Mouse (Mus musculus) thymus, adult 2 months (tissue): Measurements from ENCODE around the gene Cbx6. TPM values are rescaled to one million over a fixed set of nuclear protein-coding genes. Genes with fewer than 3 reads are reported as not detected.

ENCODE experiments used
- DNase-seq: peaks from one replicate; pipeline ENCODE4 v3.0.0; 2021
- H3K27ac ChIP-seq: fragments of 200-500 bp; 2 replicates; pipeline ENCODE4 v1.5.1; 2012; ENCODE audit warnings: low read length, control low read depth; ENCODE audit not compliant: control insufficient read depth, insufficient read depth
- H3K27me3 ChIP-seq: fragments of 200-500 bp; 2 replicates; pipeline ENCODE4 v1.6.1; 2012; ENCODE audit warnings: mild to moderate bottlenecking, low read length, moderate library complexity, mixed read lengths; ENCODE audit not compliant: control insufficient read depth, insufficient read depth
- H3K36me3 ChIP-seq: fragments of 200-500 bp; 2 replicates; pipeline ENCODE4 v1.6.1; 2012; ENCODE audit warnings: mild to moderate bottlenecking, low read length, moderate library complexity; ENCODE audit not compliant: control insufficient read depth, insufficient read depth
- H3K4me1 ChIP-seq: fragments of 200-500 bp; replicated peaks from 2 replicates; pipeline ENCODE4 v1.6.1; 2012; ENCODE audit warnings: low read length; ENCODE audit not compliant: control insufficient read depth, insufficient read depth
- H3K4me3 ChIP-seq: fragments of 200-500 bp; 2 replicates; pipeline ENCODE4 v1.5.1; 2012; ENCODE audit warnings: mild to moderate bottlenecking, low read length, control low read depth, moderate library complexity; ENCODE audit not compliant: control insufficient read depth, insufficient read depth
- CTCF ChIP-seq: fragments of 200-500 bp; IDR thresholded peaks from 2 replicates; pipeline ENCODE4 v1.5.1; 2012; ENCODE audit warnings: mild to moderate bottlenecking, control low read depth, low read length, moderate library complexity, borderline replicate concordance; ENCODE audit not compliant: control insufficient read depth, poor library complexity, insufficient read depth; ENCODE audit errors: extremely low read depth
- POLR2A ChIP-seq: fragments of 200-500 bp; IDR thresholded peaks from 2 replicates; pipeline ENCODE4 v1.6.1; 2012; ENCODE audit warnings: mild to moderate bottlenecking, low read length, control low read depth, moderate library complexity; ENCODE audit not compliant: control insufficient read depth, poor library complexity, insufficient read depth; ENCODE audit errors: extremely low read depth
- WGBS: fragments of 180-500 bp; shearing (Covaris S2); methylation state at CpG from one replicate; pipeline ENCODE4 v1.1.7; 2018; 5-methylcytosine and 5-hydroxymethylcytosine counted together
- polyA plus RNA-seq: library from polyadenylated mRNA; depleted of rRNA; stranded (reverse); fragments of >200 nt; gene quantifications from 2 replicates; pipeline ENCODE4 v1.2.3, GENCODE M21; 2012; rRNA removed

Cbx6 gene
- polyA plus RNA-seq, 1 experiment: 136 TPM

GRCm38 (mm10) chr15:79785056-79785455 is 49.4 kb downstream of the Cbx6 start:
- WGBS: 79% methylated on average over 1 of the region's 1 CpGs
- no peaks in the 10 kb centered on the region for H3K4me1 ChIP-seq
- no peak for DNase-seq
- H3K36me3 ChIP-seq: no peaks in the 10 kb centered on the region
- no peak overlapping the region for H3K4me3 ChIP-seq
- H3K27ac ChIP-seq: no peak overlapping the region
- no peaks in the 10 kb centered on the region; the same call in 1 of the 2 replicates for H3K27me3 ChIP-seq
- TF ChIP-seq POLR2A: no peak
- TF ChIP-seq CTCF: no peak

GRCm38 (mm10) chr15:79777749-79778148 is 56.7 kb downstream of the Cbx6 start, which contains the start of gene Dnal4:
Gene Dnal4 (minus strand): TSS chr15:79777849.
- Histone ChIP-seq H3K36me3 (no peaks in the 10 kb centered on the region), H3K4me1 (peaks cover 9% of the 10 kb centered on the region), H3K27me3 (no peaks in the 10 kb centered on the region), H3K4me3 (no peak within 1 kb of the TSS), H3K27ac (no peak within 1 kb of the TSS)
- TF ChIP-seq POLR2A: no peak
- no peak for TF ChIP-seq CTCF
- no peak for DNase-seq

GRCm38 (mm10) chr15:79775662-79776061 is 58.8 kb downstream of the Cbx6 start:
- no peaks in the 10 kb centered on the region for H3K36me3 ChIP-seq
- H3K27me3 ChIP-seq: no peaks in the 10 kb centered on the region
- H3K27ac ChIP-seq: no peak overlapping the region
- DNase-seq: no peak
- TF ChIP-seq POLR2A: no peak
- TF ChIP-seq CTCF: no peak
- H3K4me3 ChIP-seq: no peak overlapping the region
- H3K4me1 ChIP-seq: peaks cover 9% of the 10 kb centered on the region
- 65% methylated on average over 7 of the region's 7 CpGs for WGBS

- DNase-seq: peak; percentile 97
- Histone ChIP-seq H3K4me1 (peaks cover 9% of the 10 kb centered on the region), H3K36me3 (no peaks in the 10 kb centered on the region), H3K27ac (peak overlapping the region; percentile 9; the same call in 1 of the 2 replicates), H3K4me3 (peak overlapping the region; percentile 94), H3K27me3 (no peaks in the 10 kb centered on the region)
- peak; percentile 52; the same call in 1 of the 2 replicates for TF ChIP-seq CTCF
- TF ChIP-seq POLR2A: 0 out of 2 replicates have a peak, but pooled peaks have one; percentile 13
- WGBS: 2% methylated on average over 50 of the region's 50 CpGs
Observed at GRCm38 (mm10) chr15:79774117-79775027, 60.1 kb downstream of the Cbx6 start.

Other genes with a start within 250 kb of the Cbx6 start
- gene Dmc1, start 229.6 kb downstream of the Cbx6 start, polyA plus RNA-seq: 0.74 and 1.1 TPM in 2 replicates
- 1.0 and 1.2 TPM in 2 replicates for gene Fam227a, start 175.7 kb downstream of the Cbx6 start, polyA plus RNA-seq
- gene Cby1, start 175.5 kb downstream of the Cbx6 start, polyA plus RNA-seq: 16.0 and 17.9 TPM in 2 replicates
- 51.7 and 65.2 TPM in 2 replicates for gene Tomm22, start 163.8 kb downstream of the Cbx6 start, polyA plus RNA-seq
- 23.8 and 30.5 TPM in 2 replicates for gene Josd1, start 146.8 kb downstream of the Cbx6 start, polyA plus RNA-seq
- 91.3 and 114 TPM in 2 replicates for gene Gtpbp1, start 143.8 kb downstream of the Cbx6 start, polyA plus RNA-seq
- gene Sun2, start 92.2 kb downstream of the Cbx6 start, polyA plus RNA-seq: 245 and 297 TPM in 2 replicates
- gene Dnal4, start 56.8 kb downstream of the Cbx6 start, polyA plus RNA-seq: 51.2 and 51.3 TPM in 2 replicates
- gene Nptxr, start 29.9 kb downstream of the Cbx6 start, polyA plus RNA-seq: 1.2 and 1.4 TPM in 2 replicates
- 0.55 TPM in 1 of 2 replicates, not detected in the other for gene Npcd, start 451 bp downstream of the Cbx6 start, polyA plus RNA-seq
- gene Apobec3, start 57.0 kb upstream of the Cbx6 start, polyA plus RNA-seq: 92.3 and 98.5 TPM in 2 replicates
- 61.9 and 72.6 TPM in 2 replicates for gene Cbx7, start 136.4 kb upstream of the Cbx6 start, polyA plus RNA-seq
- gene Pdgfb, start 180.3 kb upstream of the Cbx6 start, polyA plus RNA-seq: 10.9 and 11.6 TPM in 2 replicates